Mouse (Mus musculus): ENCODE results near the gene Cd96. TPM values are rescaled to one million over a fixed set of nuclear protein-coding genes. Genes with fewer than 3 reads are reported as not detected.
A peak's percentile ranks its signal among the peaks of the same experiment; 100 is the strongest.
"Not testable (repeated sequence)": the region's sequence is repeated elsewhere in the genome, so short reads cannot be mapped to it uniquely, and the experiment has no call there.

The Cd96 gene
- not detected for total RNA-seq (2021)
- long read RNA-seq, experiment 1: 0 reads
- long read RNA-seq, experiment 2: 0 reads

DNA sequence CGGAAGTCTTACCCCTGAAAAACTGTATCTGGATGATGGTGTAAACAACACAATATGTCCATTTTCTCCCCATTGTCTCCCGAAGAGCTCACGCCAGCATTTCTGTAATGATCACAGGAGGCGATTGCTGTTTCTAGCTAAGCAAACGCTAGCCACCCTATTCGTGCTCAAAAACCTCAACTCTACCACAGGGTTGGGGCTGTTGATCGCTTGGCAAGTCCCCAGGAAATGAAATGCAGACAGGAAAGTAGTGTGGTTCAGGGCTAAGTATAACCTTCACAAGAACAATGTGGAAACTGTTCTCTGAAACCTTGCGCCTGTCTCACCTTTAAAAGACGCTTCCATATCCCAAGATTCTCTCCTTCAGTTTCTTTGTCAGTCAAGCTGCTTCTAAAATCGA is at the start of gene Cd96:
Cd96 (minus strand) TSS at position 232 of the 400 bp plus-strand sequence.
- DNase-seq (ENCODE audit: low spot score in 2 of 2): no peak
- intact Hi-C loops (cut with DNase I): loop anchor here (5.0 kb wide), 1 partner anchor 377 kb away; the partner anchor contains the start of gene Nectin3

GRCm38 (mm10) chr16:46166971-46167370 is 46.9 kb upstream of the Cd96 start:
- intact Hi-C loops (cut with DNase I): no loop called here

DNA sequence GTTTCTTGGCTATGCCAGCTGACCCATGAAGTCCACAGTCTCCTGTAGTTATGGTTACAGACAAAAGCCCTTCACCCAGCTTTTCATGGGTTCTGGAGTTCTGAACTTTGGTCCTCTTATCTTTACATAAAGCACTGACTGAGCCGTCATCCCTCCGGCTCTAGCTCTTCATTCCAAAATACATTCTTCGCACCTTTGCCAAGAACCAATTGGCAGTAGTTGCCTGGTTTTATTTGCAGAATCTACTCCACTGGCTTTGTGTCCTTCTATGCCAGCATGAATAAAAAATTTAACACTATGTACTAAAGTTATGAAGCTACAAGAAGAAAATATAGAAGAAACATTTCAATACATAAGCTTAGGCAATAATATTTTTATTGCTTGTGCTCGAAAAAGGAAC is 45.3 kb upstream of the Cd96 start:
- intact Hi-C loops (cut with DNase I): no loop called here
- DNase-seq (ENCODE audit: low spot score in 2 of 2): no peak

More at GRCm38 (mm10) chr16:46166971-46167370, 46.9 kb upstream of the Cd96 start:
- no peak for DNase-seq (ENCODE audit: low spot score in 2 of 2)

DNA sequence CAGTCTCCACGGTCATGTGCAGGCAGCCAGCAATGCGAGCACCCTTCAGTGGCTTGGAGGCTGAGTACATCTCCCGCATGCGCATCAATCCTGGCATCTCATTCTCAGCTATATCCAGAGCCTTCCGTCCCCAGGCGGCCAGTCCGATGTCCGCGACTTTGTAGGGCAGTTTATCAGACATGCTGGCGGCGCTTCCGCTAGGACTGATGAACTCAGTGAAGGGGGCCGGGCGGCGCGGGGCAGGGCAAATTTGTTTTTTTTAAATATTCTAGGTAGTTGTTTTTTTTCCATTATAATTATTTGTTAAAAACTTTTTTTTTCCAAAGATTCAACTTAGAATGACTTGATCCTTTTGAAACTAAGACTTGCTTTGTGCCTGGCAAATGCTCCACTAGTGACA is 34.8 kb upstream of the Cd96 start, which contains the start of gene Gm4737:
Gm4737 (minus strand) TSS at position 246 of the 400 bp plus-strand sequence.
- intact Hi-C loops (cut with DNase I); DNase-seq (ENCODE audit: low spot score in 2 of 2): not testable (repeated sequence)

GRCm38 (mm10) chr16:46151141-46151540 is 31.1 kb upstream of the Cd96 start:
- intact Hi-C loops (cut with DNase I): no loop called here
- DNase-seq (ENCODE audit: low spot score in 2 of 2): no peak

GRCm38 (mm10) chr16:46148661-46149341 is 28.8 kb upstream of the Cd96 start:
- peak; percentile 7 to 32 for DNase-seq (ENCODE audit: low spot score in 2 of 2)

DNA sequence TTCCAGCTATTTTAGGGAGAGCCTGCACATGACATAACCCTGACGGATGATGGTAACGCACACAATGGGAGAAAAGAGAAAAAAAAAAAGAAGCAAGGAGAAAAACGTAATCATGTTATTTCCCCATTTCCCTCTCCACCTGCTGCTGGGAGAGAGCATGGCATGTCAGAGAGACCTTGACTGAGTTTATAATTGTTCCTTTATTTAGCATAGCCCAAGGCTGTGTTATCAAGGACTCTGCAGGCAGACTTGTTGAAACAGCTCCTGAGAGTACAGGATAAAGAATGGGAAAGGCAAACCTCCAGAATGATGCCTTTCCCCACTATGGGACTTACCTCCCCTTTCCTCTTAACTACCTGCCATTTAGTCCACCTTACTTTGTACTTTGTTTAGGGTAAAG is 26.9 kb upstream of the Cd96 start:
- no peak for DNase-seq (ENCODE audit: low spot score in 2 of 2)
- intact Hi-C loops (cut with DNase I): no loop called here

More at GRCm38 (mm10) chr16:46148661-46149341, 28.8 kb upstream of the Cd96 start:
- intact Hi-C loops (cut with DNase I): no loop called here

GRCm38 (mm10) chr16:46122238-46122637 is 2.2 kb upstream of the Cd96 start:
- intact Hi-C loops (cut with DNase I): loop anchor here (5.0 kb wide), 1 partner anchor 375 kb away; the partner anchor contains the start of gene Nectin3
- DNase-seq (ENCODE audit: low spot score in 2 of 2): no peak

- peak; percentile 36 to 66 for DNase-seq (ENCODE audit: low spot score in 2 of 2)
- intact Hi-C loops (cut with DNase I): loop anchor here (5.0 kb wide), 1 partner anchor 376 kb away; the partner anchor contains the start of gene Nectin3
Observed at GRCm38 (mm10) chr16:46121420-46121819, 1.4 kb upstream of the Cd96 start.

- intact Hi-C loops (cut with DNase I): loop anchor here (5.0 kb wide), 1 partner anchor 377 kb away; the partner anchor contains the start of gene Nectin3
- DNase-seq (ENCODE audit: low spot score in 2 of 2): no peak
Observed at GRCm38 (mm10) chr16:46120607-46121006, 556 bp upstream of the Cd96 start.

- intact Hi-C loops (cut with DNase I): no loop called here
Observed at GRCm38 (mm10) chr16:46117645-46118044, 2.4 kb downstream of the Cd96 start.

GRCm38 (mm10) chr16:46114727-46115126 is 5.3 kb downstream of the Cd96 start:
- DNase-seq (ENCODE audit: low spot score in 2 of 2): no peak
- intact Hi-C loops (cut with DNase I): no loop called here

More at GRCm38 (mm10) chr16:46117645-46118044, 2.4 kb downstream of the Cd96 start:
- no peak for DNase-seq (ENCODE audit: low spot score in 2 of 2)

- intact Hi-C loops (cut with DNase I): loop anchor here (10.0 kb wide), 1 partner anchor 115 kb away; no protein-coding TSS in a partner anchor
- peak in 1 of 2 experiments; percentile 25 for DNase-seq (ENCODE audit: low spot score in 2 of 2)
Observed at GRCm38 (mm10) chr16:46109536-46109935, 10.5 kb downstream of the Cd96 start.

- DNase-seq (ENCODE audit: low spot score in 2 of 2): no peak
- intact Hi-C loops (cut with DNase I): loop anchor here (10.0 kb wide), 1 partner anchor 113 kb away; no protein-coding TSS in a partner anchor
Observed at GRCm38 (mm10) chr16:46107431-46107830, 12.6 kb downstream of the Cd96 start.

DNA sequence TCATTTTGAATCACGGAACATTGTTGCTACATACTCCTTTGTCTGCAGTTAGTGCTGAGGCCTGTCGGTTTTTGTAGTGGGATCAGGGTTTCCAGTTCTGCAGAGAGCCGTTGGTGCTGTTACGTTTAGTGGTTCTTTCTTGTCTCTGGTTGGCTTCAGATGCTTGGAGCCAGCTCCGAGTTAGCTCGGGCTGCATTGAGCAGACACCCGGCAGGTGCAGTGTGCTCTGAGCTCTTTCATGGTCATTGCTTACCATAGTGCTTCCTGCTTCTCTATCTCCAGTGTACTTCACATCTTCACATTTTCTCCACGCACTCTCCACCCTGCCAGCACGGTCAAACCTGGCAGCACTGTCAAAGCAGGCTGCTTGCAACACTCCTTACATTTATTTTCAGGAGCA is 15.6 kb downstream of the Cd96 start:
- no peak for DNase-seq (ENCODE audit: low spot score in 2 of 2)
- intact Hi-C loops (cut with DNase I): loop anchor here (10.0 kb wide), 1 partner anchor 110 kb away; no protein-coding TSS in a partner anchor

DNA sequence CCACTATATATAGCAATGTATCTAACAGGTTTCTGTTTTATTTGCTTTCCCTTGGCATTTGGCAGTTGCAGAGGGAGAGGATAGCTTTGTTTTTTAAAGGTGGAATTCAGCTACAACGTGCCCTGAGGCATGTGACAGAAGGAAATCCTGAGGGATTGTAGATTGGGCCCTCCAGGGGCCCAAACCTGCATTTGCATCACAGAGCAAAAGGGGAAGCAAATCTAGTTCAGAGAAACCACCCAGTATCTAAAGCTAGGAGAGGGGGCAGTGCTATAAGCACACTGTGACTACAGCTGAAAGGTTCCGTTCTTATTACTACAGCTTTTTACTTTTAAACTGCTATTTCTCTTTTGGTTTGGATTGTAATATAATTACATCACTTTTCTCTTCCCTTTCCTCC is 18.3 kb downstream of the Cd96 start:
- DNase-seq (ENCODE audit: low spot score in 2 of 2): no peak
- intact Hi-C loops (cut with DNase I): loop anchor here (10.0 kb wide), 1 partner anchor 107 kb away; no protein-coding TSS in a partner anchor

- intact Hi-C loops (cut with DNase I): loop anchor here (10.0 kb wide), 1 partner anchor 105 kb away; no protein-coding TSS in a partner anchor
- DNase-seq (ENCODE audit: low spot score in 2 of 2): peak; percentile 34 to 43
Observed at GRCm38 (mm10) chr16:46100286-46100685, 19.8 kb downstream of the Cd96 start.

DNA sequence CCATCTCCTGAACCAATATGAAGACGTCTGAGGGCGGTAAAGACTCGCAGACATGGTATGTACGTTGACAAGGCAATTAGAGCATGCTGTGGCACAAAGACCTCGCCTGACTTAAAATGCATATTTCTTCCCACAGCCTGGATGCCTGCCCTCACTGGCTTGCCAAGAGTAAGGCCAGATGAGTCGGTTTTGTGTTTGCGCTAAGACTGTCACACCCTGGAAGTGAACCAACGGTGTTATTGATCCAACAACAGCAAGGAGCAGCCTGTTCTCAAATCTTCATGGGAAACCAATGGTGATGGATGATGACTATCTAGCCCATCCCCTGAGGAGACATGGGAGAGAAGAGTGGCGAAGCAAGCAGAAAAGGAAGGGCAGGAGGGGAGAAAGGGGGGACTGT is 22.6 kb downstream of the Cd96 start:
- peak in 1 of 2 experiments; percentile 17 for DNase-seq (ENCODE audit: low spot score in 2 of 2)
- intact Hi-C loops (cut with DNase I): no loop called here

DNA sequence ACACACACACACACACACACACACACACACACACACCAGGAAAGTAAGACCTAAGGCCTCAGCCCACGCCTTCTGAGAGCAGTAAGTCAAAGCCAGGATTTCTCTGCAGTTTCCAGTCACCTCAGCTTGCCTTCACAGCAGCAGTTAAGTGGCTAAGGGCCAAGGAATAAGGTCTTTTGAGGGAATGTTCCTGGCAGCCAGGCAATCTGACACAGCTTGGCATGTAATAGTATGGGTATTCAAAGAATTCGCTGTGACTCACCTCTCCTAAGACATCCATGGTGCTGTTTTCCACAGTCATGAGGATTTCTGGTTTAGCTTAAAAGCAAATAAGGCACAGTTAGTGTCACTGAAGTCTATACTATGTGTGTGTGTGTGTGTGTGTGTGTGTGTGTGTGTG is 25.6 kb downstream of the Cd96 start:
- intact Hi-C loops (cut with DNase I): no loop called here
- DNase-seq (ENCODE audit: low spot score in 2 of 2): peak; percentile 19 to 83

GRCm38 (mm10) chr16:46092935-46093334 is 27.1 kb downstream of the Cd96 start:
- DNase-seq (ENCODE audit: low spot score in 2 of 2): no peak
- intact Hi-C loops (cut with DNase I): no loop called here
